Mouse (Mus musculus): Measurements from ENCODE around the gene Stip1.

Stip1 gene

DNA sequence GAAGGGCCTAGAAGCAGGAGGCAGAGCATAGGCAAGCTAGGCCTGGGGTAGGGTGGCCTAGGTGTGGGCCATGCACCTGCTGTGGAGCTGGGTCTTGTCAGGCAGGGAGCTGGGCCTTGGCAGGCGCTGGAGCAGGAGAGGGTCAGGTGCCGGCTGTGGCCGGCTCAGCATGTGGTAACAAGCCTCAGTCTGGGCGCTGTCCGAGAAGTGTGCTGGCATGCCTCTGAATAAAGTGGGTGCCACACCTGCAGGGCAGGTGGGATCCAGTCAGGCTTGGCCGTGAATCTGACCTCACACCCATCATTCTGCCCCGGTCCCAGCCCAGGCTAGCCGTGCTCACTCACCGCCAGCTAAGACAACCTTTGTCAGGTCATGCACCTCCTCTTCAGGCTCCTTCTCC is 25.8 kb downstream of the Stip1 start:
- Histone ChIP-seq H3K9me3 (ENCODE audit: low read length) (peaks cover 20% of the 10 kb centered on the region), H3K4me1 (replicated peaks; ENCODE audit: low read depth, low read length) (peaks cover 13% of the 10 kb centered on the region), H3K4me3 (replicated peaks; ENCODE audit: low read length) (0 out of 2 replicates have a peak overlapping the region, but pooled peaks have one; percentile 13), H3K27me3 (ENCODE audit: insufficient read depth, low read length) (no peaks in the 10 kb centered on the region), H3K36me3 (ENCODE audit: insufficient read depth, low read length) (peaks cover 33% of the 10 kb centered on the region)
- TF ChIP-seq POU5F1 (IDR thresholded peaks at IDR 0.05; ENCODE audit: borderline replicate concordance, low read length) (no peak), NANOG (IDR thresholded peaks at IDR 0.05; ENCODE audit: borderline replicate concordance, low read length) (no peak), CTCF (conservative IDR thresholded peaks at IDR 0.05; ENCODE audit: low read length) (no peak)

DNA sequence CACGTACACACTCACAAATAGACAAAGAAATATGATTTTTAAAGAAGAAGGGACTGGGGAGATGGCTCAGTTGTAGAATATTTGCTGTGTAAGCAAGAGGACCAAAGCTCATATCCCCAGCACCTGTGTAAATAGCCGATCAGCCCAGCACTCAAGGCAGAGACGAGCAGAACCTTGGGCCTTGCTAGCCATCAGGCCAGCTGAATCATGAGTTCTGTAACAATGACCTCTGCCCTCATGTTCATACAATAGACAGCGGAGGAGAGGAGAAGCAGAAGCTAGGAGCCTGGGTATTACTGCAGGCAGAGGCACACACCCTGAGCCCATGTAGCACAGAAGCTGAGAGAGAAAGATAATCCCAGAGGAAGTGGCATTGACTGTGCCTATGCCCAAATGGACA is 27.3 kb downstream of the Stip1 start:
- no peak for TF ChIP-seq POU5F1 (IDR thresholded peaks at IDR 0.05; ENCODE audit: borderline replicate concordance, low read length)
- TF ChIP-seq CTCF (conservative IDR thresholded peaks at IDR 0.05; ENCODE audit: low read length) = no peak
- no peak for TF ChIP-seq NANOG (IDR thresholded peaks at IDR 0.05; ENCODE audit: borderline replicate concordance, low read length)
- peaks cover 13% of the 10 kb centered on the region for H3K4me1 ChIP-seq (replicated peaks; ENCODE audit: low read depth, low read length)
- no peaks in the 10 kb centered on the region for H3K27me3 ChIP-seq (ENCODE audit: insufficient read depth, low read length)
- H3K4me3 ChIP-seq (replicated peaks; ENCODE audit: low read length) = no peak overlapping the region
- H3K36me3 ChIP-seq (ENCODE audit: insufficient read depth, low read length) = peaks cover 18% of the 10 kb centered on the region
- peaks cover 4% of the 10 kb centered on the region for H3K9me3 ChIP-seq (ENCODE audit: low read length)

DNA sequence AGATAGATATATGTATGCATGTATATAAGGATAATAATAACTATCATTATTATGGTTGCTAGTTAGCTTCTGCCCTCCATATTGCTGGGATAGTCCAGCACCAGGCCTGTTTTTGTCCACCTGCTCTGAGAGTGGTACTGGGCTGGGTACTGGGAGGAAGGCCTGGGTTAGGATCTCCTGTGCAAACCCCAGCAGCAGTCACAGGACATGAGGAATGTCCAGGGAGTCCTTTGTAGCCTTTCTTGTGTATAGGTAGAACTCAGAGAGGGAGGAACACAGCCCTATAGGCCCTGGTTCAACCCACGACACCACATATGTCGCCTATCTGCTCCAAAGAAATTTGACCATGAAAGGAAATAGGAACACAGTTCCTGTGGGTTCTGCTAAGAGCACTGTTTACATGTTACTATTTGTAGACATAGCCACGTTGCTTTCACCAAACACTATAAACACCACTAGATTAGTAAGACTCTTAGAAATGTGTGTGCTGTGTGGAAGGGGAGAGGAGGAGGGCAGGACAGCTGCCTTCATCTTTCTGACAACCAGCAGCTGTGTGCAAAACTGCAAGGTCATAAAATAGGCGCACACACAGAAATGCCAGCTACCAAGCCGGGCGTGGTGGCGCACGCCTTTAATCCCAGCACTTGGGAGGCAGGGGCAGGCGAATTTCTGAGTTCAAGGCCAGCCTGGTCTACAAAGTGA is 32.7 kb downstream of the Stip1 start:
- no peaks in the 10 kb centered on the region for H3K9me3 ChIP-seq (ENCODE audit: low read length)
- H3K4me3 ChIP-seq (replicated peaks; ENCODE audit: low read length) = no peak overlapping the region
- peaks cover 21% of the 10 kb centered on the region for H3K4me1 ChIP-seq (replicated peaks; ENCODE audit: low read depth, low read length)
- H3K27me3 ChIP-seq (ENCODE audit: insufficient read depth, low read length) = no peaks in the 10 kb centered on the region
- H3K36me3 ChIP-seq (ENCODE audit: insufficient read depth, low read length) = no peaks in the 10 kb centered on the region
- TF ChIP-seq CTCF (conservative IDR thresholded peaks at IDR 0.05; ENCODE audit: low read length) (no peak), NANOG (IDR thresholded peaks at IDR 0.05; ENCODE audit: borderline replicate concordance, low read length) (no peak), POU5F1 (IDR thresholded peaks at IDR 0.05; ENCODE audit: borderline replicate concordance, low read length) (no peak)

GRCm38 (mm10) chr19:6999360-7000063 is 40.3 kb downstream of the Stip1 start:
- Histone ChIP-seq H3K4me1 (replicated peaks; ENCODE audit: low read depth, low read length) (peaks cover 56% of the 10 kb centered on the region), H3K27me3 (ENCODE audit: insufficient read depth, low read length) (no peaks in the 10 kb centered on the region), H3K36me3 (ENCODE audit: insufficient read depth, low read length) (peaks cover 31% of the 10 kb centered on the region), H3K9me3 (ENCODE audit: low read length) (peaks cover 19% of the 10 kb centered on the region), H3K4me3 (replicated peaks; ENCODE audit: low read length) (peak overlapping the region; percentile 3; the same call in 1 of the 2 replicates)
- no peak for TF ChIP-seq NANOG (IDR thresholded peaks at IDR 0.05; ENCODE audit: borderline replicate concordance, low read length)
- TF ChIP-seq POU5F1 (IDR thresholded peaks at IDR 0.05; ENCODE audit: borderline replicate concordance, low read length) = no peak
- TF ChIP-seq CTCF (conservative IDR thresholded peaks at IDR 0.05; ENCODE audit: low read length) = no peak

DNA sequence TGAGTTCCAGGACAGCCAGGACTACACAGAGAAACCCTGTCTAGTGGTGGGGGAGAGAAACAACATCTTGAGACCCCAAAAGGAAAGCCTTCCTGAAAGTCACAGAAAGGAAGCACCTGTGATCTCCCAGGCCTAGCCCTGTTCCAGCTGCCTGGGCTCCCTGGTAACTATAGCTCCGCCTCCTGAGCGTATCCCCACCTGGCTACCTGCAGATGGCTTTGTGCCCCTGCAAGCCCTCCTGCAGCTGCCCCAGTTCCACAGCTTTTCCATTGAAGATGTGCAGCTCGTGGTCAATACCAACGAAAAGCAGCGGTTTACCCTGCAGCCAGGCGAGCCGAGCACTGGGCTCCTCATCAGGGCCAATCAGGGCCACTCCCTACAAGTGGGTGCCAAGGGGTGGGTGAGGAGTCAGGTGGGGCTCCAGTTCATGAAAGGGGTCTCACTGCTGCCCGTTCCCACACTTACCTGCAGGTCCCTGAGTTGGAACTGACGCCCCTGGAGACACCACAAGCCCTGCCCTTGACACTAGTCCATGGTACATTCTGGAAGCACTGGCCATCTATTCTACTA is 42.0 kb downstream of the Stip1 start:
- TF ChIP-seq POU5F1 (IDR thresholded peaks at IDR 0.05; ENCODE audit: borderline replicate concordance, low read length) (no peak), NANOG (IDR thresholded peaks at IDR 0.05; ENCODE audit: borderline replicate concordance, low read length) (no peak), CTCF (conservative IDR thresholded peaks at IDR 0.05; ENCODE audit: low read length) (no peak)
- Histone ChIP-seq H3K9me3 (ENCODE audit: low read length) (peaks cover 19% of the 10 kb centered on the region), H3K27me3 (ENCODE audit: insufficient read depth, low read length) (no peaks in the 10 kb centered on the region), H3K36me3 (ENCODE audit: insufficient read depth, low read length) (peaks cover 31% of the 10 kb centered on the region), H3K4me1 (replicated peaks; ENCODE audit: low read depth, low read length) (peaks cover 59% of the 10 kb centered on the region), H3K4me3 (replicated peaks; ENCODE audit: low read length) (no peak overlapping the region)

DNA sequence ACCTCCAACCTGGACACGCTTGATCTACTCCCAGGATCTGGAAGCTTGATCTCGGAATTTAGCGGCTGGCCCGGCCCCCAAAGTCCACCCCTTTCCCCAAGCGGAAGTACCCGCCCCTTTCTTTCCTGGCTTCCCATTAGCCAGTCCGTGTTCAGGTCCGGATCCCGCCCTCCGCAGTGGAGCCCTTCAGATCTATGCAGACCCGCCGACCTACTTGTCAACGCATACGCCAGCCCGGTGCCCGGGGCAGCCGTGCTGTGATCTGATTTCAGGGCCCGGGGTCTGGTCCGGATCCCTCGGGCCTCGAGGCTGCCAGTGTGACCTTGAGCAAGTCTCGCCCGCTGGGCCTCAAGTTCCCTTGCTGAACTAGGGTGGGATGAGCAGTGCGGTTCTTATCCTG is 43.8 kb downstream of the Stip1 start, which contains the start of the genes Nudt22 and Trpt1:
Gene Nudt22 (minus strand): TSS at position 112 of the 400 bp plus-strand sequence.
Gene Trpt1 (plus strand): TSS at position 126 of the 400 bp plus-strand sequence.
- Histone ChIP-seq H3K4me3 (replicated peaks; ENCODE audit: low read length) (peak within 1 kb of the TSS; percentile 84), H3K36me3 (ENCODE audit: insufficient read depth, low read length) (peaks cover 28% of the 10 kb centered on the region), H3K9me3 (ENCODE audit: low read length) (peaks cover 19% of the 10 kb centered on the region), H3K27me3 (ENCODE audit: insufficient read depth, low read length) (no peaks in the 10 kb centered on the region), H3K4me1 (replicated peaks; ENCODE audit: low read depth, low read length) (peaks cover 66% of the 10 kb centered on the region)
- TF ChIP-seq NANOG (IDR thresholded peaks at IDR 0.05; ENCODE audit: borderline replicate concordance, low read length) = no peak
- no peak for TF ChIP-seq CTCF (conservative IDR thresholded peaks at IDR 0.05; ENCODE audit: low read length)
- TF ChIP-seq POU5F1 (IDR thresholded peaks at IDR 0.05; ENCODE audit: borderline replicate concordance, low read length) = no peak

- Histone ChIP-seq H3K4me1 (replicated peaks; ENCODE audit: low read depth, low read length) (peaks cover 72% of the 10 kb centered on the region), H3K9me3 (ENCODE audit: low read length) (peaks cover 19% of the 10 kb centered on the region), H3K4me3 (replicated peaks; ENCODE audit: low read length) (peak overlapping the region; percentile 84), H3K36me3 (ENCODE audit: insufficient read depth, low read length) (peaks cover 27% of the 10 kb centered on the region), H3K27me3 (ENCODE audit: insufficient read depth, low read length) (no peaks in the 10 kb centered on the region)
- no peak for TF ChIP-seq NANOG (IDR thresholded peaks at IDR 0.05; ENCODE audit: borderline replicate concordance, low read length)
- TF ChIP-seq POU5F1 (IDR thresholded peaks at IDR 0.05; ENCODE audit: borderline replicate concordance, low read length) = no peak
- TF ChIP-seq CTCF (conservative IDR thresholded peaks at IDR 0.05; ENCODE audit: low read length) = no peak
Measured at GRCm38 (mm10) chr19:6995255-6995991, 44.3 kb downstream of the Stip1 start.

Data from E14TG2a.4 (cell line).